Mouse (Mus musculus) liver, postnatal 0 days (tissue): Measurements from ENCODE around the gene Clip3.

ENCODE experiments used
- CTCF ChIP-seq: sonication (generic); IDR thresholded peaks from 2 replicates; pipeline ENCODE4 v1.5.1; 2016; ENCODE audit warnings: antibody characterized with exemption, low read depth
- EP300 ChIP-seq: IDR thresholded peaks from 2 replicates; pipeline ENCODE4 v1.6.1; 2016; ENCODE audit warnings: antibody characterized with exemption, low read depth, mild to moderate bottlenecking

DNA sequence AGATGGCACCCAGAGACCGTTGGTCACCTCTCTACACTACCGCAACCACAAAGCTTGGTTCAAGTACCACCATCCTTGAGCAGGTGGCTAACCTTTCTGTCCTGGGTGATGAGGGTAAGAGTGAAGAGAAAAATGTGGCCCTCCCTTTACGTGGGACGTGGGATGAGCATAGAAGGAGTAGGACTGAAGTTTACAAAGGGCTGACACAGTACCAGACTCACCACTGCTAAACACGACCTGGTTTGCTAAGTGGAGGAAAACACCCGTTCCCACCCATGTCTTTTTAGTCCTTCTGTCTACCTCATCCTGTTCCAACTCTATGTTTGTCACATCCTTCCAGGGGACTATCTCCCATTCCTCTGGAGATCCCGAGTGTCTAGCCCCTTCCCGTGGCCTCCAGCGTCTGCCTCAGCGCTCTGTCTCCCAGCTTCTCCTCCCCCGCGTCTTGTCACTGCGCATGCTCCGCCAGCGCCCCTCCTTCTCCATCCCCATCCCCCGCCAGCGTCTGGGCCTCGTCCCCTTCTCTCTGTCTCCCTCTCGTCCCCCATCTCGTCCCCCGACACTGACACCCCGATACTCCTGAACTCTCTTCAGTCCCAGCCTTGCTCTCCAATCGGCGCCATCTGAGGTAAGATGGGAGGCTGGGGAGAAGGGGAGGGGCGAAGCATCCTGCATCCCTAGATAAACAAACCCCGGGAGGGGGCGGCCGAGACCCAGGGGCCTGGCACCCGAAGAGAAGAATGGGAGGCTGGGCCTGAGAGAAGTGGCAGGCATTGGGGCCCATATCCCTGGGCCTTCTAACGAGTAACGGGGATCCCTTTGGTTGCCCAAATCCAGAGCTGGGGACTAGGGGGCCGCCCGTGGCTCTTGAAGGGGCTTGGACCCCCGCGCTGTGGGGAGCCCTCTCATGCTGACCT, at the start of gene Clip3:
- TF ChIP-seq CTCF: no peak
- no peak for TF ChIP-seq EP300
